Mouse (Mus musculus): Measurements from ENCODE around the gene Kif11. TPM values are rescaled to one million over a fixed set of nuclear protein-coding genes. Genes with fewer than 3 reads are reported as not detected.

The Kif11 gene
- total RNA-seq, 1 experiment from 2014 or later, result 5.1 TPM

DNA sequence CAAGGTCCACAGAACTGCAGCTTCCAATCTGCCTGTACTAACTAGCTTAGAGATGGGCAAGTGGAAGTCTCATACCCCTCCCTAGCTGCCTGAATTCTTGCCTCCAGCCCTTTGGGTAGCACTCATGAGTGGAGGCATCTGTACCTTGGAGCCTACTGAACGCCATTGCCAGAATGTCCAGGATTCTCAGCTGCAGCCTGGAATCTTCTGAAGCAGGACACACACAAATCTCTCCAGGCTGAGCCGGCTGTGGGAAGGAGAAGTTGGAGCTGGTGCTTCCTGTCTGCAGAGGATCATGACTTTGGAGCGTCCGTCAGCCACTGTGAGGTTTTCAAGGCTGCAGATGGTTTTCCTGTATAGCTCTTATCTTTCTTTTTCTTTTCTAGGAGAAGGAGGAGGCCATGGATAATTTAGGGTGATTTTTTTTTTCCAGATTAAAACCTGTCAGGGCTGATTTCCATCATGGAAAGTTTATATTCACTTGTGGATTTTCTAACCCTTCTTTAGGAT is 67.5 kb downstream of the Kif11 start:
- DNase-seq, result no peak

GRCm38 (mm10) chr19:37448212-37448611 is 72.0 kb downstream of the Kif11 start:
- no peak for DNase-seq

GRCm38 (mm10) chr19:37449246-37449645 is 73.0 kb downstream of the Kif11 start:
- no peak for DNase-seq

- no peak for DNase-seq
Measured at GRCm38 (mm10) chr19:37455528-37455927, 79.3 kb downstream of the Kif11 start.

DNA sequence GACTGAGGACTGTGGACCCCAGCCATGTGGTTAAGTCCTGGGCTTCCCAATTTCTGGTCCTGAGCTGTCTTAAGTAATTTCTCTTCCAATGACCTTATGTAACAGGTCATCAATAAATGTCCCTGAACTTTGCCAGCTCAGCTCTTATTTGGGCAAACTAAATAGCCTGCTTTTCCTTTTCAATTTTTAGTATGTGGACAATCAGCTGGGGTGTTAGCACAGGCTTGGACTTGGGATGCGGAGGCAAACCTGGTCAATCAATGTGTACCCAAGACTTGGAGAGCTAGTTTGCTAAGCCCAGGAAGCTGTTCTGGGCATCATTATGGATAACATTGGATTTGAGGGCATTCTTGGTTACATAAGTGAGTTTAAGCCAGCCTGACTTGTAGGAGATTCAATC is 79.8 kb downstream of the Kif11 start:
- no peak for DNase-seq

DNA sequence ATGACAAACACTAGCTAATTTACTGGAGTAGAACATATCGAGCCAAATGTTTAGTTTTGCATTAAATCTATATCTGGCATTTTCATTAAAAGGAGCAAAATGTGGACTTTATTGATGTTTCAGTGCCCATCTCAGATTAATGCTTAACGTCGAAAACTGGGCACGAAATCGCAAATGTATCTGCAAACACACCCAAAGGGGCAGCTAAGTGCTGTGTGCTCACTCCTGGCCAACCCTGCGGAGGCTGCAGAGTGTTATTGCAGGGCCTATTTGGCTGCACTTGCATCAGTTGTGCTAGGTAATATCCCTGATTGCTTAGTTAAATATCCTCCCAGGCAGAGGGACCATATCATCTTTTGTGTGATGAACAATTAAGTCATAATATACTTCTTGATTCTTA is 81.8 kb downstream of the Kif11 start:
- DNase-seq, result no peak

GRCm38 (mm10) chr19:37466403-37466802 is 90.2 kb downstream of the Kif11 start:
- no peak for DNase-seq

DNA sequence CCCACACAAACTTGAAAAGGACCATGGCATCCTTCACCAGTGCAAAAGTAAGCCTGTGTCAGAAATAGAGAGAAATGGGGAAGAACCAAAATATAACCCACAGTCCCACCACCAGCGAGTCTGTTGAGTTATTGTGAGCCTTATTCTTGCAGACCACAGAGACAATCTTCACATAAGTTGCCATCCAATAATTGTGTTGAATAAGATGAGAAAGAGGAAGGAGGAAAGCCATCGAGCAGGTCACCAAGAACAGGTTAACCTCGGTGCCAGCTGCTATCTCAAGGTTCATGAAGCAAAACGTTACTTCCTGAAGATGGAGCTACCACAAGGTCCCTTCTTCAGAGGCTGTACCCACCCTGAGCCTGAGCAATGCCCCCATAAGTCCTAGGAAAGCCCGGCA is 90.8 kb downstream of the Kif11 start:
- DNase-seq, result no peak

GRCm38 (mm10) chr19:37468841-37469566 is 92.8 kb downstream of the Kif11 start:
- no peak for DNase-seq

Other genes starting within 250 kb of the Kif11 start
- 98.8 and 117 TPM in 2 replicates for gene March5, start 168.9 kb upstream of the Kif11 start, total RNA-seq (2021)
- 17.2 and 31.9 TPM in 2 replicates for gene Cpeb3, start 167.8 kb upstream of the Kif11 start, total RNA-seq (2021)
- 86.1 and 149 TPM in 2 replicates for gene Ide, start 38.6 kb upstream of the Kif11 start, total RNA-seq (2021)
- gene Hhex, start 58.4 kb downstream of the Kif11 start, total RNA-seq (2021), result 27.0 and 29.7 TPM in 2 replicates
- 15.7 and 21.4 TPM in 2 replicates for gene Exoc6, start 174.0 kb downstream of the Kif11 start, total RNA-seq (2021)